Mouse (Mus musculus): Measurements from ENCODE around the gene E2f1.

DNA sequence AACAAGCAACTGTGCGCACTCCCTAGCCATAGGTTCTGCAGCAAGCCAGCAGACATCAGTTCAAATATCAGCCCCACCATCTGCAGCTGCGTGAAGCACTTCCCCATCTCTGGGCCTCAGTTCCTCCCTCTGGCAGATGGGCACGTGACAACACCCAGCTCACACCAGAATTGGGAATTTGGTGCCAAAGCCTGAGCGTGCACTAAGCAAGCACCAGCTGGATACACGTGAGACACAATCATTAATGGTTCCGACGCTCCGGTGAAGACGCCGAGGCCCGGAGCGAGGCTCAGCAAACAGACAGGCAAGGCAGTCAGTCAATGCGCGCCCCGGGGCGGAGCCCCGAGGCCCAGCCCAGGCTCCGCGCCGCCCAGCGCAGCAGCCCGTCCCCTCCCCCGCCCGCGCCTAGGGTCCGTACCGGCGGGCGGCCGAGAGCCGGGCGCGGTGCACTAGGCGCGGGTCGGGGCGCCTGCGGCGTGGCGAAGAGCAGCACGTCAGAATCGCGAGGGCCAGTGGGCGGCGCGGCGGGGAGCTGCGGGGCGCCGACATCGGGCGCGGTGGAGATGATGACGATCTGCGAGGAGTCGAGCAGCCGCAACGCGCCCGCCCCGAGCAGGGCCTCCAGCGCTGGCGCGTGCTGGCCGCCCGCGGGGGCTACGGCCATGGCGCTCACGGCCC lies 482 bp downstream of the E2f1 start:
- TF ChIP-seq CTCF (IDR thresholded peaks at IDR 0.05; ENCODE audit: insufficient read depth, low read length) (no peak), POLR2A (IDR thresholded peaks at IDR 0.05; ENCODE audit: borderline replicate concordance, extremely low read depth, low read depth, low read length) (no peak)
